Comparison of ENCODE assay signal across 18 mouse cellular contexts in genomic region chr6:90848068-90848467, GRCm38 (mm10).
DNase-seq lines count a peak whose midpoint lies in the region; ATAC-seq lines count a peak whose summit lies in the region.
"Had no signal": no experiment of that assay in that cellular context is flagged by ENCODE, and none has a peak within 500 bp of the region (broad histone marks: within the 10 kb centered on the region; RNA-seq: fewer than 3 reads in every experiment).

No protein-coding gene starts in this region.

- H3K9ac ChIP-seq in forebrain, embryonic 15.5 days (replicated peaks) = no peak overlapping the region
- no peak overlapping the region for H3K9ac ChIP-seq in forebrain, embryonic 13.5 days
- H3K9ac ChIP-seq in kidney, embryonic 14.5 days (ENCODE audit: low read depth, low read length) = no peak overlapping the region
- H3K9ac ChIP-seq in midbrain, embryonic 14.5 days (replicated peaks; ENCODE audit: low read length) = no peak overlapping the region
- no peak overlapping the region for H3K9ac ChIP-seq in midbrain, embryonic 11.5 days (ENCODE audit: low read length)
- H3K9ac ChIP-seq: lung, embryonic 14.5 days; neural tube, embryonic 15.5 days had no signal

- H3K4me3 ChIP-seq in forebrain, embryonic 15.5 days = no peak overlapping the region
- no peak overlapping the region for H3K4me3 ChIP-seq in forebrain, embryonic 13.5 days
- H3K4me3 ChIP-seq in kidney, embryonic 14.5 days (ENCODE audit: low read length) = no peak overlapping the region
- H3K4me3 ChIP-seq in midbrain, embryonic 14.5 days (replicated peaks; ENCODE audit: low read depth, low read length) = no peak overlapping the region
- no peak overlapping the region for H3K4me3 ChIP-seq in midbrain, embryonic 11.5 days (ENCODE audit: low read depth, low read length)
- H3K4me3 ChIP-seq: neural tube, embryonic 15.5 days had no signal

- WGBS in forebrain, embryonic 15.5 days = 62% methylated on average over 1 of the region's 1 CpGs
- WGBS in forebrain, embryonic 13.5 days = 58% methylated on average over 1 of the region's 1 CpGs
- 24% methylated on average over 1 of the region's 1 CpGs for WGBS in kidney, embryonic 14.5 days
- 62% methylated on average over 1 of the region's 1 CpGs for WGBS in midbrain, embryonic 14.5 days
- WGBS in midbrain, embryonic 11.5 days = 77% methylated on average over 1 of the region's 1 CpGs

- no peak overlapping the region for H3K4me2 ChIP-seq in forebrain, embryonic 15.5 days (replicated peaks)
- H3K4me2 ChIP-seq in forebrain, embryonic 13.5 days = no peak overlapping the region
- H3K4me2 ChIP-seq in kidney, embryonic 14.5 days (replicated peaks; ENCODE audit: low read depth, low read length) = no peak overlapping the region
- H3K4me2 ChIP-seq in midbrain, embryonic 14.5 days (ENCODE audit: low read length) = no peak overlapping the region
- no peak overlapping the region for H3K4me2 ChIP-seq in midbrain, embryonic 11.5 days
- H3K4me2 ChIP-seq: heart, embryonic 11.5 days; liver, embryonic 11.5 days; lung, embryonic 14.5 days; neural tube, embryonic 15.5 days had no signal

- H3K27ac ChIP-seq in forebrain, embryonic 15.5 days (replicated peaks) = no peak overlapping the region
- H3K27ac ChIP-seq in forebrain, embryonic 13.5 days = no peak overlapping the region
- no peak overlapping the region for H3K27ac ChIP-seq in kidney, embryonic 14.5 days (ENCODE audit: low read depth, low read length)
- H3K27ac ChIP-seq in midbrain, embryonic 14.5 days (replicated peaks; ENCODE audit: low read depth, low read length) = 0 out of 2 replicates have a peak overlapping the region, but pooled peaks have one; percentile 3
- H3K27ac ChIP-seq in midbrain, embryonic 11.5 days (ENCODE audit: low read depth, low read length) = no peak overlapping the region
- H3K27ac ChIP-seq: neural tube, embryonic 15.5 days had no signal

- no peaks in the 10 kb centered on the region for H3K4me1 ChIP-seq in forebrain, embryonic 15.5 days
- H3K4me1 ChIP-seq in forebrain, embryonic 13.5 days = peaks cover 5% of the 10 kb centered on the region; the same call in 1 of the 2 replicates
- no peaks in the 10 kb centered on the region for H3K4me1 ChIP-seq in kidney, embryonic 14.5 days (ENCODE audit: control insufficient read depth, insufficient read depth, low read length)
- 0 out of 2 replicates have a peak, but pooled peaks cover 10% of the 10 kb centered on the region for H3K4me1 ChIP-seq in midbrain, embryonic 14.5 days (ENCODE audit: control insufficient read depth, insufficient read depth, low read length)
- no peaks in the 10 kb centered on the region; the same call in 1 of the 2 replicates for H3K4me1 ChIP-seq in midbrain, embryonic 11.5 days (ENCODE audit: control insufficient read depth, insufficient read depth, low read length)

- no peaks in the 10 kb centered on the region for H3K9me3 ChIP-seq in forebrain, embryonic 15.5 days
- H3K9me3 ChIP-seq in forebrain, embryonic 13.5 days (replicated peaks) = no peaks in the 10 kb centered on the region
- no peaks in the 10 kb centered on the region; the same call in 1 of the 2 replicates for H3K9me3 ChIP-seq in kidney, embryonic 14.5 days (ENCODE audit: control insufficient read depth, low read length)
- no peaks in the 10 kb centered on the region for H3K9me3 ChIP-seq in midbrain, embryonic 14.5 days (ENCODE audit: control insufficient read depth, low read length)
- no peaks in the 10 kb centered on the region for H3K9me3 ChIP-seq in midbrain, embryonic 11.5 days (ENCODE audit: control insufficient read depth, low read length)
- H3K9me3 ChIP-seq: neural tube, embryonic 15.5 days had no signal

- 0 out of 2 replicates have a peak, but pooled peaks have one; percentile 43 for ATAC-seq in forebrain, embryonic 15.5 days (replicated peaks)
- ATAC-seq in forebrain, embryonic 13.5 days = no peak
- no peak for ATAC-seq in kidney, embryonic 14.5 days (ENCODE audit: low FRiP score, low TSS enrichment)
- no peak for ATAC-seq in midbrain, embryonic 14.5 days (ENCODE audit: low FRiP score, low TSS enrichment)
- ATAC-seq in midbrain, embryonic 11.5 days (ENCODE audit: low FRiP score) = no peak
- ATAC-seq: intestine, embryonic 16.5 days; Patski had no signal

- H3K36me3 ChIP-seq in forebrain, embryonic 15.5 days = no peaks in the 10 kb centered on the region
- no peaks in the 10 kb centered on the region for H3K36me3 ChIP-seq in forebrain, embryonic 13.5 days (ENCODE audit: poor library complexity, severe bottlenecking)
- H3K36me3 ChIP-seq in kidney, embryonic 14.5 days (ENCODE audit: control insufficient read depth, insufficient read depth, low read length) = no peaks in the 10 kb centered on the region
- no peaks in the 10 kb centered on the region for H3K36me3 ChIP-seq in midbrain, embryonic 14.5 days (ENCODE audit: control insufficient read depth, insufficient read depth, low read length)
- no peaks in the 10 kb centered on the region for H3K36me3 ChIP-seq in midbrain, embryonic 11.5 days (ENCODE audit: control insufficient read depth, insufficient read depth, low read length)
- H3K36me3 ChIP-seq: neural tube, embryonic 15.5 days had no signal

- DNase-seq in kidney, adult 9 months = peak; percentile 9
- DNase-seq in midbrain, embryonic 14.5 days = peak; percentile 71
- DNase-seq in midbrain, embryonic 11.5 days (ENCODE audit: low spot score, missing footprints) = no peak
- DNase-seq in right cerebral cortex, postnatal 10 days (ENCODE audit: low spot score in 2 of 2) = peak; percentile 43 to 45
- DNase-seq in thymus, postnatal 0 days (ENCODE audit: low spot score) = no peak
- DNase-seq: B cell, adult 2 months; cerebellum, adult 9-11 months; gastrocnemius, postnatal 36 days; kidney, postnatal 4 days; lung, embryonic 14.5 days had no signal

- no peaks in the 10 kb centered on the region for H3K27me3 ChIP-seq in forebrain, embryonic 15.5 days
- no peaks in the 10 kb centered on the region for H3K27me3 ChIP-seq in forebrain, embryonic 13.5 days
- no peaks in the 10 kb centered on the region for H3K27me3 ChIP-seq in kidney, embryonic 14.5 days (ENCODE audit: control insufficient read depth, insufficient read depth, low read length)
- no peaks in the 10 kb centered on the region for H3K27me3 ChIP-seq in midbrain, embryonic 14.5 days (ENCODE audit: control insufficient read depth, insufficient read depth, low read length)
- H3K27me3 ChIP-seq in midbrain, embryonic 11.5 days (ENCODE audit: control insufficient read depth, insufficient read depth, low read length) = no peaks in the 10 kb centered on the region
- H3K27me3 ChIP-seq: neural tube, embryonic 15.5 days had no signal

Comparison
In these comparisons a context has a peak if more than half of its experiments do, and no peak if none do; other contexts are left out.
1. DNase-seq: peak in kidney, adult 9 months (single experiment), midbrain, embryonic 14.5 days (single experiment) and right cerebral cortex, postnatal 10 days (2 of 2); none in midbrain, embryonic 11.5 days (single experiment) and thymus, postnatal 0 days (single experiment).